Mouse (Mus musculus) cortical plate, adult 2 months (tissue): Measurements from ENCODE around the gene Cnn1. TPM values are rescaled to one million over a fixed set of nuclear protein-coding genes. Genes with fewer than 3 reads are reported as not detected.

Experiments used
- H3K27ac ChIP-seq: fragments of 200-500 bp; 2 replicates; pipeline ENCODE4 v1.5.1; 2012; ENCODE audit warnings: low read length, control low read depth, inconsistent platforms; ENCODE audit not compliant: insufficient read depth
- H3K4me1 ChIP-seq: fragments of 200-500 bp; 2 replicates; pipeline ENCODE4 v1.6.1; 2011; ENCODE audit warnings: low read length; ENCODE audit not compliant: control insufficient read depth, insufficient read depth
- H3K4me3 ChIP-seq: fragments of 200-500 bp; 2 replicates; pipeline ENCODE4 v1.5.1; 2011; ENCODE audit warnings: mild to moderate bottlenecking, low read length, control low read depth; ENCODE audit not compliant: insufficient read depth
- CTCF ChIP-seq: fragments of 200-500 bp; IDR thresholded peaks from 2 replicates; pipeline ENCODE4 v1.5.1; 2011; ENCODE audit warnings: mild to moderate bottlenecking, control low read depth, low read length; ENCODE audit not compliant: insufficient read depth; ENCODE audit errors: extremely low read depth
- POLR2A ChIP-seq: fragments of 200-500 bp; IDR thresholded peaks from 2 replicates; pipeline ENCODE4 v1.6.1; 2011; ENCODE audit warnings: mild to moderate bottlenecking, low read length, control low read depth; ENCODE audit not compliant: insufficient read depth; ENCODE audit errors: extremely low read depth
- polyA plus RNA-seq: library from polyadenylated mRNA; depleted of rRNA; stranded (reverse); fragments of >200 nt; gene quantifications from 2 replicates; pipeline ENCODE4 v1.2.3, GENCODE M21; 2012

Gene Cnn1
- polyA plus RNA-seq, 1 experiment = 1.2 TPM

- H3K4me3 ChIP-seq = no peak overlapping the region
- H3K27ac ChIP-seq = no peak overlapping the region
- TF ChIP-seq CTCF (no peak), POLR2A (no peak)
- H3K4me1 ChIP-seq = no peaks in the 10 kb centered on the region
Observed at GRCm38 (mm10) chr9:22056303-22056910, 42.6 kb upstream of the Cnn1 start.

- Histone ChIP-seq H3K4me3 (no peak overlapping the region), H3K4me1 (0 out of 2 replicates have a peak, but pooled peaks cover 2% of the 10 kb centered on the region)
- TF ChIP-seq POLR2A (no peak), CTCF (no peak)
Observed at GRCm38 (mm10) chr9:22057031-22057517, 41.9 kb upstream of the Cnn1 start.

DNA sequence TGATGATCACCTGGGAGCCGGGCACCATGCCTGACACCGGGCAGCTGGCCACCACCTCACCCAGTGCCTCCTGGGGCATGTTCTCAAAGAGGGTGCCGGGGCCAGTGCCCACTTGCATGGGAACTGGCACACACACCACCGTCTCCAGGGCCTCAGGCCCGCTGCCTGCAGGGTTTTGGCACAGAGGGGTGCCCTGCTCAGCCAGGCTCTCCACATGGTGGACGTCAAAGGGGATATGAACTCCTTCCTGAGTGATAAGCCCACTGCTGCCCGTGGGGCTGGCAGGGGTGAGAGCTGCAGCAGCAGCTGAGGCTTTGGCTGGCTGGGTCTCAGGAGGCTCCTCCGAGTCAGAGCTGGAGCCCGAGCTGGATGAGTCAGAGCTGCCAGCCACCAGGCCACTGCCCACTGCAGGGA, 41.0 kb upstream of the Cnn1 start:
- Histone ChIP-seq H3K4me1 (0 out of 2 replicates have a peak, but pooled peaks cover 2% of the 10 kb centered on the region), H3K27ac (no peak overlapping the region), H3K4me3 (no peak overlapping the region)
- TF ChIP-seq POLR2A (no peak), CTCF (no peak)

More at GRCm38 (mm10) chr9:22057031-22057517, 41.9 kb upstream of the Cnn1 start:
- no peak overlapping the region for H3K27ac ChIP-seq

DNA sequence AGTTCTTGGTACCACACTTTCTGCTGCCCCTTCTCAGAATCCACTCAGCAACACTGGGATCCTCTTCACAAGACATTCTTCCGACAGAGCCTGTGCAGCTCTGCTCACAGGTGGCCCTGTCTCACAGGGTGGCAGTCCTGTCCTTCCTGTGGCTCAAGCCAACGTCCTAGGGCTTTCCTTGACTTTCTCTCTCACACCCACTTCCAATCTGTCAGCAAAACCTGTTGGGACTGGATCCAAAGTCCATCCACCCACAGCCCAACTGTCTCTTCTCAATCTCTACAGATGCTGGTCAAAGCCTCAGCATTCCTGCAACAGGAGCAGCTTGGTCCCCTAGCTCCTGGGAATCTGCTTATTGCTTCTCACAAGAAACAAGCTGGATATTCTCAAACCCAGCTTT, 37.7 kb upstream of the Cnn1 start:
- Histone ChIP-seq H3K4me1 (0 out of 2 replicates have a peak, but pooled peaks cover 2% of the 10 kb centered on the region), H3K4me3 (no peak overlapping the region), H3K27ac (no peak overlapping the region)
- TF ChIP-seq POLR2A = no peak
- no peak for TF ChIP-seq CTCF

GRCm38 (mm10) chr9:22064341-22064740, 34.7 kb upstream of the Cnn1 start:
- TF ChIP-seq CTCF (no peak), POLR2A (no peak)
- Histone ChIP-seq H3K4me1 (0 out of 2 replicates have a peak, but pooled peaks cover 2% of the 10 kb centered on the region), H3K4me3 (no peak overlapping the region), H3K27ac (no peak overlapping the region)

GRCm38 (mm10) chr9:22065642-22066041, 33.4 kb upstream of the Cnn1 start:
- H3K4me1 ChIP-seq = 0 out of 2 replicates have a peak, but pooled peaks cover 2% of the 10 kb centered on the region
- no peak overlapping the region for H3K4me3 ChIP-seq
- no peak overlapping the region for H3K27ac ChIP-seq
- no peak for TF ChIP-seq POLR2A
- no peak for TF ChIP-seq CTCF

- no peak overlapping the region for H3K27ac ChIP-seq
- no peak for TF ChIP-seq POLR2A
- TF ChIP-seq CTCF = peak; percentile 74
- 0 out of 2 replicates have a peak, but pooled peaks cover 2% of the 10 kb centered on the region for H3K4me1 ChIP-seq
- H3K4me3 ChIP-seq = no peak overlapping the region
Observed at GRCm38 (mm10) chr9:22066433-22066832, 32.6 kb upstream of the Cnn1 start.

- Histone ChIP-seq H3K4me3 (no peak overlapping the region), H3K4me1 (no peaks in the 10 kb centered on the region), H3K27ac (no peak overlapping the region)
- TF ChIP-seq POLR2A (no peak), CTCF (no peak)
Observed at GRCm38 (mm10) chr9:22067195-22067594, 31.8 kb upstream of the Cnn1 start.

DNA sequence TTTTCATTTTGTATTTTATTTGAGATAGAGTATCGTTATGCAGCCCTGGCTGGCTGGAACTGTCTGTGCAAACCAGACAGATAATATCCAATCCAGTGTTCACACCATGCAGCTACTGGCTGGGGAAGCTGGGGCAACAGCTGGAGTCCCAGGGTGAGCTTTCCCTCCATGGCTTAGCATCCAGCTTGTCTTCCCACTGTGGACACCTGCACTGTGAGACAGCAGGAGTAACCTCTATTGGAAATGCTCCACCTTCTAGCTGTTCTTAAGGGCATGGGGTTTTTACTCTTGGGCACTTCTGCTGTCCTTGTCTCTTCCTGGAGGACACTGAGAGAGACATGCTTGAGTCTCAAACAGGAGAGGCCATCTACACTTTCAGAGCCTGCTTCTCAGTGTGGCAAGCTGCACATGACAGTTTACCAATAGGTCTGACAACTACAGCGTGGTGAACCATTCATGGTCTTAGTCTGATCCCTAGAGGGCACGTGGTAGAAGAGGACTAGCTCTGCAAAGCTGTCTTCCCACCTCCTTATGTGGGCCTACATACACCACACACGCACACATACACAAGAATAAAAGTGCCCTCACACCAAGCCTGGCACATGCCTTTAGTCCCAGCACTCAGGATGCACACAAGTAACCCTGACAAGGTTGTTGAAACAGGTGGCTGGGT, 29.0 kb upstream of the Cnn1 start:
- Histone ChIP-seq H3K4me3 (peak overlapping the region; percentile 48), H3K4me1 (no peaks in the 10 kb centered on the region), H3K27ac (no peak overlapping the region)
- TF ChIP-seq CTCF (no peak), POLR2A (no peak)
